Mouse (Mus musculus) neutrophil, adult 59 days (primary cell): ENCODE data around the gene Cyp2d12. TPM values are rescaled to one million over a fixed set of nuclear protein-coding genes. Genes with fewer than 3 reads are reported as not detected.

Experiments used
- total RNA-seq, 2 experiments: library from RNA; stranded (reverse); gene quantifications; 1 replicate in 1 of 2; 2 replicates in 1 of 2; pipeline ENCODE4 v1.2.4; 2023

Cyp2d12 gene
- not detected for total RNA-seq

GRCm38 (mm10) chr15:82554531-82555230 is at the start of gene Cyp2d12:
Cyp2d12 (plus strand) TSS chr15:82555072.

Other genes with a start within 250 kb of the Cyp2d12 start
- gene Naga, start 216.1 kb upstream of the Cyp2d12 start, total RNA-seq = 100 to 1,000 TPM in 1 of 2 experiments, 10 to 100 TPM in 1; 93.8 to 108 TPM
- 1 to 10 TPM; 1.8 to 2.8 TPM for gene Pheta2, start 216.1 kb upstream of the Cyp2d12 start, total RNA-seq
- gene Smdt1, start 216.1 kb upstream of the Cyp2d12 start, total RNA-seq = 100 to 1,000 TPM in 1 of 2 experiments, 10 to 100 TPM in 1; 83.7 to 103 TPM
- gene Ndufa6, start 200.8 kb upstream of the Cyp2d12 start, total RNA-seq = 10 to 100 TPM; 79.4 to 88.3 TPM
- gene Cyp2d22, start 174.8 kb upstream of the Cyp2d12 start, total RNA-seq = 1 to 10 TPM in 1 of 2 experiments, under 1 TPM in 1; 0.99 to 1.5 TPM
- gene Cyp2d11, start 161.1 kb upstream of the Cyp2d12 start, total RNA-seq = not detected
- not detected for gene Cyp2d10, start 147.9 kb upstream of the Cyp2d12 start, total RNA-seq
- not detected for gene Cyp2d9, start 121.6 kb upstream of the Cyp2d12 start, total RNA-seq
- not detected for gene Cyp2d34, start 65.9 kb downstream of the Cyp2d12 start, total RNA-seq
- gene Cyp2d40, start 209.1 kb downstream of the Cyp2d12 start, total RNA-seq = not detected
- not detected for gene Cyp2d26, start 239.2 kb downstream of the Cyp2d12 start, total RNA-seq